Mouse (Mus musculus) liver, adult 2 months (tissue): ENCODE measurements around the gene Sema6d. TPM values are rescaled to one million over a fixed set of nuclear protein-coding genes. Genes with fewer than 3 reads are reported as not detected.
A peak's percentile ranks its signal among the peaks of the same experiment; 100 is the strongest.

ENCODE experiments used
- DNase-seq: peaks from one replicate; pipeline ENCODE4 v3.0.0-alpha.2; 2011; ENCODE audit warnings: low read depth, low spot score; ENCODE audit errors: extremely low read depth
- H3K27ac ChIP-seq: fragments of 200-500 bp; replicated peaks from 2 replicates; pipeline ENCODE4 v1.5.1; 2012; ENCODE audit warnings: low read depth, mild to moderate bottlenecking, control low read depth, inconsistent platforms, low read length; ENCODE audit not compliant: insufficient read depth
- H3K27me3 ChIP-seq: fragments of 200-500 bp; 2 replicates; pipeline ENCODE4 v1.6.1; 2012; ENCODE audit warnings: mild to moderate bottlenecking, moderate library complexity, low read length, inconsistent platforms; ENCODE audit not compliant: control insufficient read depth, insufficient read depth
- H3K36me3 ChIP-seq: fragments of 200-500 bp; 2 replicates; pipeline ENCODE4 v1.6.1; 2012; ENCODE audit warnings: low read length, inconsistent platforms; ENCODE audit not compliant: control insufficient read depth, insufficient read depth
- H3K4me1 ChIP-seq: fragments of 200-500 bp; 2 replicates; pipeline ENCODE4 v1.6.1; 2011; ENCODE audit warnings: low read length; ENCODE audit not compliant: control insufficient read depth, insufficient read depth
- H3K4me3 ChIP-seq: fragments of 200-500 bp; 2 replicates; pipeline ENCODE4 v1.5.1; 2011; ENCODE audit warnings: low read depth, mild to moderate bottlenecking, control low read depth, low read length, moderate library complexity; ENCODE audit not compliant: insufficient read depth
- H3K79me2 ChIP-seq: fragments of 200-500 bp; 2 replicates; pipeline ENCODE4 v1.6.1; 2012; ENCODE audit warnings: inconsistent platforms, mild to moderate bottlenecking, low read length, moderate library complexity; ENCODE audit not compliant: control insufficient read depth, insufficient read depth
- H3K9ac ChIP-seq: fragments of 200-500 bp; 2 replicates; pipeline ENCODE4 v1.6.1; 2012; ENCODE audit warnings: low read depth, mild to moderate bottlenecking, control low read depth, inconsistent platforms, low read length
- CTCF ChIP-seq: fragments of 200-500 bp; IDR thresholded peaks from 2 replicates; pipeline ENCODE4 v1.5.1; 2011; ENCODE audit warnings: low read depth, low read length, control low read depth
- POLR2A ChIP-seq: fragments of 200-500 bp; IDR thresholded peaks from 2 replicates; pipeline ENCODE4 v1.6.1; 2011; ENCODE audit warnings: low read length, control low read depth; ENCODE audit not compliant: insufficient read depth; ENCODE audit errors: extremely low read depth
- WGBS: fragments of 180-500 bp; shearing (Covaris S2); methylation state at CpG from one replicate; pipeline ENCODE4 v1.1.7; 2018; 5-methylcytosine and 5-hydroxymethylcytosine counted together
- polyA plus RNA-seq: library from polyadenylated mRNA; depleted of rRNA; stranded (reverse); fragments of >200 nt; gene quantifications from 2 replicates; pipeline ENCODE4 v1.2.3, GENCODE M21; 2012
- total RNA-seq: library from RNA; depleted of rRNA; stranded (reverse); fragments of >200 nt; gene quantifications from 2 replicates; pipeline ENCODE4 v1.2.3, GENCODE M21; 2014

Sema6d gene
- total and polyA plus RNA-seq, 2 experiments, result 3.9 to 8.5 TPM

DNA sequence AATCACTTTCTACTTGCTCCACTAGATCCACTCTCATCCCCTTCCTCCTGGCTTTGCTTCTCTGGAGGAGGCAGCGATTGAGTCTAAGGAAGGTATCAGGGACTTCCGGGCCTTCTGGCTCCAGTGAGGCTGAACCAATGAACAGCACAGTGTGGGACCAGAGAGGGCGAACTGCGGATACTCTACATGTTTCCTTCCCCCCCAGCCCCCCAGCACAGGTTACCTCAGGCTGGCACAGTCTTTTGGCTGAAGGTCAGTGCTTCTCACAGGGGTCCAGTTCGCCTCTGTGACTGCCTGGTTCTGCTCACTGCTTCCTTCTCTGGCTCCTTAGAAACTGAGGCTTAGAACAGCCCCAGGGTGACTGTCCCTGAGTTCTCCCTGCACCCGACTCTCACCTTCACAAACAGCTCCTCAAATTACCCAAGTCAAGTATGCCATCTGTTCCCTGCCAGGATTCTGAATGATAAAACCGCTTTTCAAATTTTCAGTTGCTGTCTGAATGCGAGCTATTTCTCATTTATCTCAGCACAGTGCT lies 512.7 kb downstream of the Sema6d start:
- Histone ChIP-seq H3K27me3 (no peaks in the 10 kb centered on the region), H3K27ac (no peak overlapping the region), H3K79me2 (no peaks in the 10 kb centered on the region), H3K9ac (no peak overlapping the region), H3K36me3 (no peaks in the 10 kb centered on the region), H3K4me3 (no peak overlapping the region), H3K4me1 (no peaks in the 10 kb centered on the region)
- TF ChIP-seq CTCF (no peak), POLR2A (no peak)
- 76% methylated on average over 8 of the region's 8 CpGs for whole genome bisulfite sequencing
- DNase-seq, result no peak

DNA sequence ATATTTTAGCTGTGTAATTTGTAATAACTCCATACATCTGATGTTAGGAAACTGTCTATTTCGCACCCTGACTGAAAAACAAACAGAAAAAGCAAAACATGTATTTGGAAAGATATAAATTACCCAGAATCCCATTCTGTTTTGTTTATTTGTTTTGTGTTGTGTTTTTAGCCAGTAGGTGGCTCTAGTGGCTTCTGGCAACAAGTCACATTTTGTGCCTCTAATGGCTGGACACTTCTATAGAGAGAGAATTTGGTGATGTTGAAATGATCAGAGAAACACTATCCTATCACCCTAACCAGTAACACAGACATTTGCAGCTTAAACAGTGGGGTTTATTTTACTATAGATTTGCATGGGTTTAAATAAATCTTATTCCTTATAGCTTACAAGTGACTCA lies 515.6 kb downstream of the Sema6d start:
- no peaks in the 10 kb centered on the region for H3K36me3 ChIP-seq
- H3K4me1 ChIP-seq, result no peaks in the 10 kb centered on the region; the same call in 1 of the 2 replicates
- no peak overlapping the region for H3K4me3 ChIP-seq
- no peak overlapping the region for H3K9ac ChIP-seq
- peak; percentile 27 for DNase-seq
- no peaks in the 10 kb centered on the region for H3K79me2 ChIP-seq
- WGBS, result 38% methylated on average over 1 of the region's 1 CpGs
- TF ChIP-seq POLR2A (no peak), CTCF (no peak)
- no peak overlapping the region for H3K27ac ChIP-seq
- no peaks in the 10 kb centered on the region for H3K27me3 ChIP-seq

- DNase-seq, result peak; percentile 19
- 26% methylated on average over 5 of the region's 5 CpGs for WGBS
- Histone ChIP-seq H3K79me2 (no peaks in the 10 kb centered on the region), H3K27me3 (no peaks in the 10 kb centered on the region), H3K36me3 (no peaks in the 10 kb centered on the region), H3K27ac (no peak overlapping the region), H3K4me3 (no peak overlapping the region), H3K4me1 (no peaks in the 10 kb centered on the region; the same call in 1 of the 2 replicates), H3K9ac (no peak overlapping the region)
- TF ChIP-seq CTCF (no peak), POLR2A (no peak)
Observed at GRCm38 (mm10) chr2:124607986-124608385, 518.2 kb downstream of the Sema6d start.

- H3K27ac ChIP-seq, result no peak overlapping the region; the same call in 1 of the 2 replicates
- 10% methylated on average over 4 of the region's 4 CpGs for WGBS
- no peaks in the 10 kb centered on the region; the same call in 1 of the 2 replicates for H3K4me1 ChIP-seq
- no peaks in the 10 kb centered on the region for H3K36me3 ChIP-seq
- no peaks in the 10 kb centered on the region for H3K79me2 ChIP-seq
- TF ChIP-seq CTCF (no peak), POLR2A (no peak)
- 0 out of 2 replicates have a peak overlapping the region, but pooled peaks have one; percentile 72 for H3K4me3 ChIP-seq
- no peak overlapping the region for H3K9ac ChIP-seq
- no peaks in the 10 kb centered on the region for H3K27me3 ChIP-seq
- DNase-seq, result peak; percentile 27
Observed at GRCm38 (mm10) chr2:124608546-124608945, 518.8 kb downstream of the Sema6d start.

DNA sequence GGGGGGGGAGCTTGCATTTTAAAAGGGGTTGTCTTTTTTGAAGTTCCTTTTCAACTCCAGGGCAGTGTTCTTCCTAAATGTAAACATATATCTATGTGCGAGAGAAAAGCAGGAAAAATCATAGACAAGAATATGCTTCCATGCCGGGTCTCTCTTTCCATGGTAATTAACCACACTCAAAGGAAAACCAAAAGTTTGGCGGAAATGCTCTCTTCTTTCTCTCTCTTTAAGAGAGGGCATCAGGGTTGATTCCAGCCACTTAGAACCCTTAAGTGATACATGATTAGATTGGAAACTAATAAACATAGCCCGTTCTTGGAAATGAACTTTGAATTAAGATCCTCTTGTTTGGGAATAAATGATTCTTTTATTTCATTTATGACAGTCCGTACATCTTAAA lies 519.2 kb downstream of the Sema6d start:
- no peak for DNase-seq
- Histone ChIP-seq H3K9ac (no peak overlapping the region), H3K4me3 (peak overlapping the region; percentile 72; the same call in 1 of the 2 replicates), H3K4me1 (no peaks in the 10 kb centered on the region; the same call in none of the 2 replicates), H3K27ac (no peak overlapping the region), H3K79me2 (0 out of 2 replicates have a peak, but pooled peaks cover 3% of the 10 kb centered on the region), H3K27me3 (no peaks in the 10 kb centered on the region), H3K36me3 (no peaks in the 10 kb centered on the region)
- WGBS, result 41% methylated on average over 5 of the region's 5 CpGs
- TF ChIP-seq POLR2A, result no peak
- no peak for TF ChIP-seq CTCF

- TF ChIP-seq POLR2A (no peak), CTCF (no peak)
- peak; percentile 40 for DNase-seq
- no peaks in the 10 kb centered on the region for H3K36me3 ChIP-seq
- H3K4me1 ChIP-seq, result no peaks in the 10 kb centered on the region; the same call in none of the 2 replicates
- WGBS, result 1% methylated on average over 67 of the region's 80 CpGs
- H3K79me2 ChIP-seq, result 0 out of 2 replicates have a peak, but pooled peaks cover 3% of the 10 kb centered on the region
- H3K4me3 ChIP-seq, result peak overlapping the region; percentile 72
- peak overlapping the region; percentile 88 for H3K27ac ChIP-seq
- no peaks in the 10 kb centered on the region for H3K27me3 ChIP-seq
- peak overlapping the region; percentile 92 for H3K9ac ChIP-seq
Observed at GRCm38 (mm10) chr2:124609711-124610585, 520.2 kb downstream of the Sema6d start.
